Mouse (Mus musculus): Measurements from ENCODE around the gene Cks1b. TPM values are rescaled to one million over a fixed set of nuclear protein-coding genes. Genes with fewer than 3 reads are reported as not detected.
A peak's percentile ranks its signal among the peaks of the same experiment; 100 is the strongest.

Cks1b gene
- total RNA-seq, 2 experiments from 2014 or later, result 4.6 to 4.8 TPM

DNA sequence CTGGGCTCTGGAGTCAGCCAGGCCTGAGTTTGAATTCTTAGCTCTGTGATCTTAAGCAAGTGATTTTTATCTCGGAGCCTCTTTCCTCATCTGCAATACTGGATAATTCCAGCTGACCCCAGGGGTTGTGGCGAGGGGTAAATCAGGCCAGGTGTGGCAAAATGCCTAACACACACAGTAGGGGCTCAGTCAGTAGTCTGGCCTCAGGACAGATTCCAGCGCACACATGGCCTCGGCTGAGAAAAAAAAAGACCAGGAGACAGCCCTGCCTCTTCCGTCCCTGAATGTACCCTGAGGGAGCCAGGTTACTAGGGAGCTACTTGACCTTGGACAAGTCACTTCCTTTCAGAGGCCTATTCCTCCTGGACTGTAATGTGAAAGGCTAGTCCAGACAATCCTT, 35.2 kb downstream of the Cks1b start:
- no peak for DNase-seq

- DNase-seq, result no peak
Measured at GRCm38 (mm10) chr3:89382033-89382882, 35.9 kb downstream of the Cks1b start.

- no peak for DNase-seq
Measured at GRCm38 (mm10) chr3:89381233-89381632, 37.0 kb downstream of the Cks1b start.

GRCm38 (mm10) chr3:89380711-89381110, 37.5 kb downstream of the Cks1b start:
- DNase-seq, result no peak

DNA sequence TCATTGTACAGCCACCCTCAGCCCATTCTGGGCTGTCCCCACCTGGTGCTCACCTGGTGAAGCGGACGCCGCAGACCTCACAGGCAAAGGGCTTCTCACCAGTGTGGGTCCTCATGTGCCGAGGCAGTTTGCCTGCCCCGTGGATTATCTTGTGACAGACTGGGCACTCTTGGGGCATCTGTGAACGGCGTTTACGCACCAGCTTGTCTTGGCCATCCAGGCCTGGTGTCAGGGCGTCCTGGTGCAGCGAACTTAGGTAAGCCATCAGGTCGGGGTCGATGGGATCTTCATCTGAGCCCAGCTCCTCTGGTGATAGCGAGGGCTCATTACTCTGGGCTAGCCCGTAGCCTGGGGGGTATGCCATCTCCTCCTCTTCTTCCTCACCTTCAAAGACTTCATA, 37.9 kb downstream of the Cks1b start:
- no peak for DNase-seq

- DNase-seq, result no peak
Measured at GRCm38 (mm10) chr3:89379388-89380131, 38.6 kb downstream of the Cks1b start.

GRCm38 (mm10) chr3:89378394-89379067, 39.7 kb downstream of the Cks1b start:
- DNase-seq, result peak; percentile 83 to 90

GRCm38 (mm10) chr3:89377831-89378230, 40.4 kb downstream of the Cks1b start:
- DNase-seq, result no peak

GRCm38 (mm10) chr3:89373581-89374231, 44.5 kb downstream of the Cks1b start:
- DNase-seq, result no peak

GRCm38 (mm10) chr3:89367338-89367737, 50.8 kb downstream of the Cks1b start:
- no peak for DNase-seq

DNA sequence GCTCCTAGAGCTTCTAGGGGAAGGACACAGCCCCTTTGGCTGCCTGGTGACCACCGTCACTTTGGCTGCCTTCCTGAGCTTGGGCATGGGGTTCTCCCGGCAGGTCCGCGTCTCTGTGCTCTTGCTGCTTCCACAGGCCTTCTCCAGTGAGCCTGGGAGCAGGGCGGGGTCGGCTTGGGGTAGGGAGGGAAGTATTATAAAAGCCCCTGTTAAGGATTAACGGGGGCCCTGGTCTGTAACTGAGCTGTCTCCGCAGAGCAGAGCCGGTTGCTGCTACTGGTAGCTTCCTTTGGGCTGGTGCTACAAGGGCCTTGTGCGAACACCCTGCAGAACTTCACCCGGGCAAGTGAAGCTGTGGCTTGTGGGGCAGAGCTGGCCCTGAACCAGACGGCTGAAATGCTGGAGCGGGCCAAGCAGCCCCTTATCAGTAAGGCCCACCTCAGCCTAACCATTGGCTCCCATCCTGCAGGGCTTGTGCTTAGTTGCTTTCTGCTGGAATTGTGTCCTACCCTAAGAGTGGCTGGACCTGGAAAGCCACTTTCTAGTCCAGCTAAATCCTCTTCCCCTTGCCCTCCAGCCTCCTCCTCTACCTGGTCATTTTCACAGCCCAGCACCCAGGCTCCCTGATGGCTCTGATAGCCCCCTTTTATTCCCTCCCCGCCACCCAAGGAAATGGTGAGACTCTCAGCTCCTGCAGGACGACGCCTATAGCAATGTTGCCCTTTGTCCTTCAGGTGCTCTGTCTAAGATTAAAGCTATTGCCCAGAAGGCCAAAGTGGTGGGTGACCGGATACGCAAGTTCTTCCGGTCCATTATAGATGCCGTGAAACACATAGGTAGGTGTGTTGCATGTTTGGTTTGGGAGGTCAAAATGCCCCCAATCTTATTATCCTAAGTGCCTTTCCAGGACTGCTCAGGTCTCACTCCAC, 52.4 kb downstream of the Cks1b start:
- peak in 1 of 2 experiments; percentile 23 for DNase-seq

Other genes with a start within 250 kb of the Cks1b start
- gene Scamp3, start 240.9 kb downstream of the Cks1b start, total RNA-seq (2021), result 10 to 100 TPM; 46.2 to 50.2 TPM
- gene Fam189b, start 235.2 kb downstream of the Cks1b start, total RNA-seq (2021), result 1 to 10 TPM; 3.7 to 4.7 TPM
- gene Gba, start 215.5 kb downstream of the Cks1b start, total RNA-seq (2021), result 10 to 100 TPM; 18.3 to 19.6 TPM
- gene Thbs3, start 203.2 kb downstream of the Cks1b start, total RNA-seq (2021), result 1 to 10 TPM; 2.8 to 5.8 TPM
- 10 to 100 TPM; 60.3 to 61.5 TPM for gene Mtx1, start 191.3 kb downstream of the Cks1b start, total RNA-seq (2021)
- 1 to 10 TPM in 1 of 2 experiments, under 1 TPM in 1; 0.40 to 2.1 TPM for gene Muc1, start 189.3 kb downstream of the Cks1b start, total RNA-seq (2021)
- gene Krtcap2, start 172.4 kb downstream of the Cks1b start, total RNA-seq (2021), result 10 to 100 TPM; 64.8 to 89.2 TPM
- gene Trim46, start 172.1 kb downstream of the Cks1b start, total RNA-seq (2021), result under 1 TPM; 0.37 to 0.98 TPM
- 10 to 100 TPM; 54.1 to 54.7 TPM for gene Dpm3, start 159.0 kb downstream of the Cks1b start, total RNA-seq (2021)
- gene Slc50a1, start 147.8 kb downstream of the Cks1b start, total RNA-seq (2021), result 10 to 100 TPM; 15.6 to 21.6 TPM
- gene Efna1, start 137.2 kb downstream of the Cks1b start, total RNA-seq (2021), result 10 to 100 TPM; 22.5 to 23.8 TPM
- gene Efna3, start 95.4 kb downstream of the Cks1b start, total RNA-seq (2021), result not detected
- gene Efna4, start 80.4 kb downstream of the Cks1b start, total RNA-seq (2021), result under 1 TPM in 1 of 2 experiments, not detected in 1; 0.28 TPM
- gene Adam15, start 68.4 kb downstream of the Cks1b start, total RNA-seq (2021), result 10 to 100 TPM; 45.5 to 47.0 TPM
- gene Dcst2, start 56.4 kb downstream of the Cks1b start, total RNA-seq (2021), result not detected
- gene Dcst1, start 53.1 kb downstream of the Cks1b start, total RNA-seq (2021), result not detected
- 10 to 100 TPM; 21.3 to 23.3 TPM for gene Zbtb7b, start 23.6 kb downstream of the Cks1b start, total RNA-seq (2021)
- 1 to 10 TPM in 1 of 2 experiments, not detected in 1; 1.0 TPM for gene Lenep, start 15.6 kb downstream of the Cks1b start, total RNA-seq (2021)
- gene Flad1, start 6.5 kb downstream of the Cks1b start, total RNA-seq (2021), result 10 to 100 TPM; 59.5 to 63.8 TPM
- 10 to 100 TPM; 33.2 to 36.1 TPM for gene Shc1, start 60 bp upstream of the Cks1b start, total RNA-seq (2021)
- gene Pygo2, start 11.8 kb upstream of the Cks1b start, total RNA-seq (2021), result 10 to 100 TPM; 15.3 to 17.0 TPM
- gene Pbxip1, start 18.3 kb upstream of the Cks1b start, total RNA-seq (2021), result 10 to 100 TPM; 70.0 to 76.0 TPM
- gene Pmvk, start 36.2 kb upstream of the Cks1b start, total RNA-seq (2021), result 1 to 10 TPM; 8.4 to 8.8 TPM
- 1 to 10 TPM; 1.5 to 2.0 TPM for gene Kcnn3, start 101.8 kb upstream of the Cks1b start, total RNA-seq (2021)